Mouse (Mus musculus): ENCODE measurements at regions not wholly inside any gene's neighbourhood (a gene's known extent, or its start where the extent isn't known, plus 50 kb on each side); places are given as distances from the start of the nearest gene placed in this dataset.

DNA sequence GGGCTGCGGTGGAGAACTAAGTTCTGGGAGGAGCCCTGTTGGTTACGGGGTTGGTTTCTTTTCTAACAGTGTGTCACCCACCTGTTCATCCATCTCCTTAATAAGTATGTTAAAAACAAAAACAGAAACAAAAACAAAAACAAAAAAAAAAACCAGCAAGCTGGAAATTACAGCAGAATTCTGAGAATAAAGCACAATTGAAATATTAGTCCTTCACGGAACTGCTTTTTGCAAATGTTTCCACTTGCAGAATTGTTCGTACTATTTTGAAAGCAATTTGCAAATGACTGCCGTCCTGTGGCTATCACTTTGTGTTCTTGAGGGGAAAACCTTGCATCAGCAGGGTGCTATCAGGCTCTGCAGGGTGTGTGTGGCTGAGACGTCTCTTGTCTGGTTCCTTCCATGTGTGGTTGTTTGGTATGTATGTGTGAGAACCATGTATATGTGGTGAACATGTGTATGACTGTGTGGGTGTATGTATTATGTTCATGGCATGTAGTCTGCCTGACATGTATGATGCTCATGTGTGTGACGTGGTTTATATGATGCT, 53.3 kb upstream of the Mphosph6 start:
- H3K9me3 ChIP-seq (ENCODE audit: low read length), result no peaks in the 10 kb centered on the region
- H3K27me3 ChIP-seq (ENCODE audit: insufficient read depth, low read length), result no peaks in the 10 kb centered on the region; the same call in 1 of the 2 replicates
- no peak for TF ChIP-seq CTCF (IDR thresholded peaks at IDR 0.05; ENCODE audit: low read depth)
- no peak for TF ChIP-seq EP300 (IDR thresholded peaks at IDR 0.05; ENCODE audit: low read depth)
- no peaks in the 10 kb centered on the region for H3K36me3 ChIP-seq (replicated peaks; ENCODE audit: insufficient read depth, low read length)
- 0 out of 2 replicates have a peak, but pooled peaks cover 4% of the 10 kb centered on the region for H3K4me1 ChIP-seq (ENCODE audit: insufficient read depth)
- ATAC-seq, result no peak
- no peak for DNase-seq
- no peak overlapping the region for H3K9ac ChIP-seq (replicated peaks)
- H3K4me3 ChIP-seq (ENCODE audit: low read depth, low read length), result no peak overlapping the region
- no peak overlapping the region for H3K4me2 ChIP-seq (ENCODE audit: low read depth, low read length)
- 74% methylated on average over 7 of the region's 7 CpGs for WGBS (ENCODE audit: insufficient replicate concordance)
- H3K27ac ChIP-seq (ENCODE audit: low read depth), result no peak overlapping the region

- H3K9me3 ChIP-seq (ENCODE audit: low read length), result no peaks in the 10 kb centered on the region
- ATAC-seq, result no peak
- no peaks in the 10 kb centered on the region for H3K36me3 ChIP-seq (replicated peaks; ENCODE audit: insufficient read depth, low read length)
- H3K4me1 ChIP-seq (ENCODE audit: insufficient read depth), result no peaks in the 10 kb centered on the region
- H3K27me3 ChIP-seq (ENCODE audit: insufficient read depth, low read length), result no peaks in the 10 kb centered on the region; the same call in 1 of the 2 replicates
- no peak overlapping the region for H3K4me3 ChIP-seq (ENCODE audit: low read depth, low read length)
- H3K9ac ChIP-seq (replicated peaks), result no peak overlapping the region
- DNase-seq, result no peak
- H3K4me2 ChIP-seq (ENCODE audit: low read depth, low read length), result 0 out of 2 replicates have a peak overlapping the region, but pooled peaks have one; percentile 6
- TF ChIP-seq CTCF (IDR thresholded peaks at IDR 0.05; ENCODE audit: low read depth) (no peak), EP300 (IDR thresholded peaks at IDR 0.05; ENCODE audit: low read depth) (0 out of 2 replicates have a peak, but pooled peaks have one; percentile 17)
- no peak overlapping the region for H3K27ac ChIP-seq (ENCODE audit: low read depth)
- WGBS (ENCODE audit: insufficient replicate concordance), result 52% methylated on average over 11 of the region's 11 CpGs
Measured at GRCm38 (mm10) chr8:117854301-117854700, 52.6 kb upstream of the Mphosph6 start.

DNA sequence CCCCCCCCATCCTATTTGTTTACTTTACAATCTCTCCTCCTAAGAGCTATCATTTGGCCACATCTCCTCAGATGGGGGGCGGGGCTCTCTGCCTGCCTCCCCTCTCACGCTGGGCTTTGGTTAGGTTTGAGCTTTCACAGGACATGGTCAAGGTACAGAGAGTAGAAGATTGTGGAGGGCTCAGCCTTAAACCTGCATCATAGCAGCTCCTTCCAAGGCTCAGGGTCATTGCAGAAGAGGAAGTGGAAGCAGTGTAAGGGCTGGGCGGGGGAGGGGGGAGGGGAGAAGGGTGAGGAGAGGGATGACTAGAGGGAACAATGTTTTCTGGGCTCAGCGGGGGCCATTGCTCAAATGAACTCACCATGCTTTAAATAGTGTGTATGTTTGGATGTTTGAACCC, 51.7 kb upstream of the Mphosph6 start:
- no peaks in the 10 kb centered on the region; the same call in 1 of the 2 replicates for H3K27me3 ChIP-seq (ENCODE audit: insufficient read depth, low read length)
- TF ChIP-seq EP300 (IDR thresholded peaks at IDR 0.05; ENCODE audit: low read depth) (no peak), CTCF (IDR thresholded peaks at IDR 0.05; ENCODE audit: low read depth) (no peak)
- no peak for ATAC-seq
- no peaks in the 10 kb centered on the region for H3K9me3 ChIP-seq (ENCODE audit: low read length)
- H3K4me3 ChIP-seq (ENCODE audit: low read depth, low read length), result no peak overlapping the region
- no peaks in the 10 kb centered on the region for H3K4me1 ChIP-seq (ENCODE audit: insufficient read depth)
- H3K4me2 ChIP-seq (ENCODE audit: low read depth, low read length), result no peak overlapping the region
- no peak for DNase-seq
- no peak overlapping the region for H3K9ac ChIP-seq (replicated peaks)
- no peaks in the 10 kb centered on the region for H3K36me3 ChIP-seq (replicated peaks; ENCODE audit: insufficient read depth, low read length)
- 22% methylated on average over 4 of the region's 4 CpGs for WGBS (ENCODE audit: insufficient replicate concordance)
- H3K27ac ChIP-seq (ENCODE audit: low read depth), result no peak overlapping the region

- no peak overlapping the region for H3K4me2 ChIP-seq (ENCODE audit: low read depth, low read length)
- no peak for ATAC-seq
Measured at GRCm38 (mm10) chr8:117852521-117852920, 50.8 kb upstream of the Mphosph6 start.

More at GRCm38 (mm10) chr8:117852521-117852920, 50.8 kb upstream of the Mphosph6 start:
- no peak overlapping the region for H3K9ac ChIP-seq (replicated peaks)
- no peak overlapping the region for H3K27ac ChIP-seq (ENCODE audit: low read depth)
- H3K4me1 ChIP-seq (ENCODE audit: insufficient read depth), result no peaks in the 10 kb centered on the region
- no peaks in the 10 kb centered on the region for H3K9me3 ChIP-seq (ENCODE audit: low read length)
- WGBS (ENCODE audit: insufficient replicate concordance), result 67% methylated on average over 6 of the region's 6 CpGs
- H3K36me3 ChIP-seq (replicated peaks; ENCODE audit: insufficient read depth, low read length), result no peaks in the 10 kb centered on the region
- TF ChIP-seq EP300 (IDR thresholded peaks at IDR 0.05; ENCODE audit: low read depth), result no peak
- no peak for DNase-seq
- no peak overlapping the region for H3K4me3 ChIP-seq (ENCODE audit: low read depth, low read length)
- H3K27me3 ChIP-seq (ENCODE audit: insufficient read depth, low read length), result no peaks in the 10 kb centered on the region; the same call in 1 of the 2 replicates
